Mouse (Mus musculus) embryonic facial prominence, embryonic 15.5 days (tissue): Measurements from ENCODE around the gene Gpam. TPM values are rescaled to one million over a fixed set of nuclear protein-coding genes. Genes with fewer than 3 reads are reported as not detected.

Experiments used
- ATAC-seq: fragments of 200-750 bp; cut with Nextera tagmentation; 2 replicates; pipeline ENCODE4 v1.8.0; 2017; ENCODE audit warnings: low read depth, moderate TSS enrichment; ENCODE audit not compliant: insufficient number of reproducible peaks, low FRiP score, low TSS enrichment
- H3K27ac ChIP-seq: fragments of 300-500 bp; sonication (generic); replicated peaks from 2 replicates; pipeline ENCODE4 v1.5.1; 2015; ENCODE audit warnings: mild to moderate bottlenecking, inconsistent platforms
- H3K27me3 ChIP-seq: fragments of 300-500 bp; sonication (generic); 2 replicates; pipeline ENCODE4 v1.6.1; 2015; ENCODE audit warnings: inconsistent platforms
- H3K36me3 ChIP-seq: fragments of 300-500 bp; sonication (generic); 2 replicates; pipeline ENCODE4 v1.6.1; 2015; ENCODE audit warnings: mild to moderate bottlenecking, inconsistent platforms
- H3K4me1 ChIP-seq: fragments of 300-500 bp; sonication (generic); 2 replicates; pipeline ENCODE4 v1.6.1; 2015; ENCODE audit warnings: inconsistent platforms
- H3K4me2 ChIP-seq: fragments of 300-500 bp; sonication (generic); replicated peaks from 2 replicates; pipeline ENCODE4 v1.6.1; 2015; ENCODE audit warnings: mild to moderate bottlenecking, inconsistent platforms
- H3K4me3 ChIP-seq: fragments of 300-500 bp; sonication (generic); replicated peaks from 2 replicates; pipeline ENCODE4 v1.5.1; 2015; ENCODE audit warnings: mild to moderate bottlenecking, inconsistent platforms
- H3K9ac ChIP-seq: fragments of 300-500 bp; sonication (generic); 2 replicates; pipeline ENCODE4 v1.6.1; 2015; ENCODE audit warnings: inconsistent platforms
- H3K9me3 ChIP-seq: fragments of 300-500 bp; sonication (generic); replicated peaks from 2 replicates; pipeline ENCODE4 v1.6.1; 2016; ENCODE audit warnings: inconsistent platforms
- WGBS: fragments of 180-500 bp; shearing (Covaris S2); methylation state at CpG from one replicate; pipeline ENCODE4 v1.1.7; 2015; 5-methylcytosine and 5-hydroxymethylcytosine counted together
- polyA plus RNA-seq: library from polyadenylated mRNA; unstranded; fragments of >200 nt; fragmentation: Nextera tagmentation; extraction: Ambion mirVana; gene quantifications from 2 replicates; pipeline ENCODE4 v1.2.1, GENCODE M21; 2015

Gene Gpam
- polyA plus RNA-seq, 1 experiment from 2014 or later, result 13.7 TPM

DNA sequence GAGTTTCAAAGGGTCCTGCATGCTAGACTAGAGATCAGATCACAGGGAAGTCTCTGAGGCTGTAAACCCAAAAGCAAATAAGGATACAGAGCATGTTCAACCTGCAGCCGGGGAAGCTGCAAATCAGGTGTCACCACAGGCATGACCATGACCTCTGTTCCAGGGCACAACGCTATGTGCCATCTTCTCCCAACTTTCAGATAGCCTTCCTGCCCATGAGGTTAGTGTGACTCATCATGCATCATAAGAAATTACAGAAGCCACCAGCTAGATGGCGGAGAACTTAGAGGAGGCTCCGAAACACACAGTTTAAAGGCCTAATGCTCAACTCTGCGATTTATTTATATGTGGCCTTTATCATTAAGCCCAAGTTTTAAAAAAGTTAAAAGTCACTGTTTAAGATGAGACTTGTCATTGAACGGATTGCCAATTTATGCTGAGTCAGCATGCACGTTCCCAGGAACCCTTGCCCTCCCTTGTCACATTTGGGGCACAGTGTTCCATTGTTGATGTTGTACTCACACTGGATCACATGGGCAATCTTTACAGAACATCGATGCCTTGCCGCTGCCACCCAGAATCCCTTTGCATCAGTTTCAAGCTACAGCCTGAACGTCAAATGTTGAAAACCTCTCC is 71.3 kb downstream of the Gpam start:
- Histone ChIP-seq H3K36me3 (no peaks in the 10 kb centered on the region), H3K9ac (no peak overlapping the region), H3K4me1 (peaks cover under 1% of the 10 kb centered on the region; the same call in 1 of the 2 replicates), H3K4me2 (no peak overlapping the region), H3K4me3 (no peak overlapping the region), H3K9me3 (no peaks in the 10 kb centered on the region), H3K27ac (no peak overlapping the region), H3K27me3 (no peaks in the 10 kb centered on the region)
- ATAC-seq, result no peak
- WGBS, result 87% methylated on average over 10 of the region's 10 CpGs

DNA sequence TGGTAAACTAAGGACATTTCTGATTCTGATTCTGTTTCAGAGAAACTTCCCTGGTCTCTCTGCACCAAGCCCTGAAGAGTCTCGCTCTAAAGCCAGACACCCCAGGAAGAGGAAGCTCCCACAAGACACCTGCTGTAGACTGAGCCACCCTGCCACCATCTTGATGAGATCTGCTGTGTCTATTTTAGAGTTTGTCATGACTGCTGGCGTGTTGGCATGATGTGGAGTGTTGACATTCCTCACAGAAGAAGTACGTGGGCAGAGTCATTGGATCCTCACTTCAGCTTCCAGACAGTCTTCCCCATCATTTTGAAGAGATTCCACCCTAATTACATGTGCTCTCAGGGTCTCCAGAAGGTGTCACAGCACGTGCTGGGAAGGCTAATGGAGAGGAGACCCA is 73.9 kb downstream of the Gpam start:
- no peak overlapping the region for H3K4me3 ChIP-seq
- no peaks in the 10 kb centered on the region for H3K36me3 ChIP-seq
- H3K27ac ChIP-seq, result no peak overlapping the region

GRCm38 (mm10) chr19:55037406-55037805 is 89.6 kb downstream of the Gpam start:
- no peak for ATAC-seq
- Histone ChIP-seq H3K9me3 (no peaks in the 10 kb centered on the region), H3K27ac (no peak overlapping the region), H3K27me3 (no peaks in the 10 kb centered on the region), H3K9ac (no peak overlapping the region), H3K4me3 (no peak overlapping the region), H3K4me1 (no peaks in the 10 kb centered on the region), H3K4me2 (no peak overlapping the region), H3K36me3 (no peaks in the 10 kb centered on the region)
- 70% methylated on average over 7 of the region's 7 CpGs for WGBS

More for the DNA sequence above, 73.9 kb downstream of the Gpam start:
- Histone ChIP-seq H3K4me2 (no peak overlapping the region), H3K27me3 (no peaks in the 10 kb centered on the region), H3K9me3 (no peaks in the 10 kb centered on the region), H3K9ac (no peak overlapping the region), H3K4me1 (no peaks in the 10 kb centered on the region)
- no peak for ATAC-seq
- 69% methylated on average over 4 of the region's 4 CpGs for WGBS

DNA sequence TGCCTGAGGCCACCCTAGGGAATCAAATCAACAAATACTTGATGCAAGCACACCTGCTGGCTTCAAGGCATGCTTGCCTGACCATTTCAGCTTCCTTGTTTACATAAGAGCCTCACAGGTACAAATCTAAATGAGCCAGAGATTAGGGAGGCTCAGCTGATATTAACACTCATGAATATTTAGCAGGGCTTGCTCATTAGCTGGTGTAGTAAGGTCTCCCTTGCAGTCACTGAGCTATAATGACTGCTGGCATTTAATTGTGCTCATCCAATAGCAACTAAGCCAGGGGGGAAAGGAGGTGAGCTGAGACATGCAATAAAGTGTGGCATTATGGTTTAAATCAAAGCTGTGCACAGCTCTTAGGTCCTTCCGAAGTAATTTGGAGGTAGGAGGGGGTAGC is 108.2 kb downstream of the Gpam start:
- WGBS, result 53% methylated on average over 1 of the region's 1 CpGs
- Histone ChIP-seq H3K9me3 (no peaks in the 10 kb centered on the region; the same call in 1 of the 2 replicates), H3K9ac (no peak overlapping the region), H3K4me2 (no peak overlapping the region), H3K4me1 (no peaks in the 10 kb centered on the region), H3K4me3 (no peak overlapping the region), H3K36me3 (no peaks in the 10 kb centered on the region), H3K27ac (no peak overlapping the region), H3K27me3 (no peaks in the 10 kb centered on the region)
- no peak for ATAC-seq

Other genes starting within 250 kb of the Gpam start
- 0.36 TPM in 1 of 2 replicates, not detected in the other for gene Tectb, start 53.5 kb upstream of the Gpam start, polyA plus RNA-seq
- 0.11 and 0.21 TPM in 2 replicates for gene Gucy2g, start 114.0 kb upstream of the Gpam start, polyA plus RNA-seq
- 41.0 and 45.0 TPM in 2 replicates for gene Acsl5, start 124.7 kb upstream of the Gpam start, polyA plus RNA-seq
- gene Zdhhc6, start 188.8 kb upstream of the Gpam start, polyA plus RNA-seq, result 78.7 and 80.1 TPM in 2 replicates
- gene Vti1a, start 189.1 kb upstream of the Gpam start, polyA plus RNA-seq, result 25.3 and 25.6 TPM in 2 replicates